Mouse (Mus musculus): ENCODE results near the gene Kcnj15. TPM values are rescaled to one million over a fixed set of nuclear protein-coding genes. Genes with fewer than 3 reads are reported as not detected.

The Kcnj15 gene
- polyA plus RNA-seq, 2 experiments: 3.3 to 4.0 TPM

GRCm38 (mm10) chr16:95244626-95245303 is 12.6 kb upstream of the Kcnj15 start:
- no peak for ATAC-seq (ENCODE audit: low FRiP score, low read depth)
- WGBS: 86% methylated on average over 12 of the region's 12 CpGs
- no peak for DNase-seq (ENCODE audit: low spot score)

DNA sequence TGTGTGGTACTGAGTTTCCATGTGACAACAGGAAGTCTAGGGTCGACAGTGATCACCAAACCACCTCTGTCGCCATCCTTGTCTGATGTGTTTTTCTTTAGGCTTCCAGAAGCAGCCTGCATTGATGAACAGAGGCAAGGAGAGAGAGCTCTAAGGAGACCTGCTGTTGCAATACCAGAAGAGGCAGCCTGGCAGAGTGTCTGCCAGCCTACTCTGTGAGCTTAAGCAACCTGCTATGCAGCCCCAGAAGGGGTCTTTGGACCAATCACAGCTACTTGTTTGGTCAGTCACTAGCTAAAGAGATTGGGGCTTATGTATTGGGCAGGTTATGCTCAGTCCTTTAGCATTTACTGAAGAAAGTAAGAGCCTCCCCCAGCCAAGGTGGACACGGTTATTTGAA is 11.9 kb upstream of the Kcnj15 start:
- 78% methylated on average over 3 of the region's 3 CpGs for WGBS
- Histone ChIP-seq H3K9ac (ENCODE audit: low read depth, low read length, severe bottlenecking) (no peak overlapping the region), H3K4me1 (ENCODE audit: control insufficient read depth, insufficient read depth, low read length) (no peaks in the 10 kb centered on the region), H3K4me2 (replicated peaks; ENCODE audit: low read depth, low read length, severe bottlenecking) (no peak overlapping the region), H3K4me3 (replicated peaks; ENCODE audit: low read length) (no peak overlapping the region), H3K27ac (replicated peaks; ENCODE audit: low read depth, low read length) (no peak overlapping the region), H3K36me3 (ENCODE audit: control insufficient read depth, insufficient read depth, low read length) (no peaks in the 10 kb centered on the region), H3K27me3 (ENCODE audit: control insufficient read depth, insufficient read depth, low read length) (no peaks in the 10 kb centered on the region), H3K9me3 (ENCODE audit: control insufficient read depth, low read length) (no peaks in the 10 kb centered on the region)
- no peak for TF ChIP-seq POLR2A (IDR thresholded peaks at IDR 0.05; ENCODE audit: borderline replicate concordance, extremely low read depth, insufficient read depth, insufficient read length)
- DNase-seq (ENCODE audit: low spot score): no peak
- ATAC-seq (ENCODE audit: low FRiP score, low read depth): no peak

More at GRCm38 (mm10) chr16:95244626-95245303, 12.6 kb upstream of the Kcnj15 start:
- Histone ChIP-seq H3K4me3 (replicated peaks; ENCODE audit: low read length) (no peak overlapping the region), H3K27ac (replicated peaks; ENCODE audit: low read depth, low read length) (no peak overlapping the region), H3K9me3 (ENCODE audit: control insufficient read depth, low read length) (no peaks in the 10 kb centered on the region), H3K4me1 (ENCODE audit: control insufficient read depth, insufficient read depth, low read length) (no peaks in the 10 kb centered on the region), H3K27me3 (ENCODE audit: control insufficient read depth, insufficient read depth, low read length) (no peaks in the 10 kb centered on the region), H3K36me3 (ENCODE audit: control insufficient read depth, insufficient read depth, low read length) (no peaks in the 10 kb centered on the region), H3K9ac (ENCODE audit: low read depth, low read length, severe bottlenecking) (no peak overlapping the region), H3K4me2 (replicated peaks; ENCODE audit: low read depth, low read length, severe bottlenecking) (no peak overlapping the region)
- TF ChIP-seq POLR2A (IDR thresholded peaks at IDR 0.05; ENCODE audit: borderline replicate concordance, extremely low read depth, insufficient read depth, insufficient read length): no peak

GRCm38 (mm10) chr16:95248646-95249045 is 8.7 kb upstream of the Kcnj15 start:
- no peak overlapping the region for H3K9ac ChIP-seq (ENCODE audit: low read depth, low read length, severe bottlenecking)
- ATAC-seq (ENCODE audit: low FRiP score, low read depth) (no peak), DNase-seq (ENCODE audit: low spot score) (no peak)
- no peaks in the 10 kb centered on the region for H3K27me3 ChIP-seq (ENCODE audit: control insufficient read depth, insufficient read depth, low read length)
- WGBS: 81% methylated on average over 5 of the region's 5 CpGs
- no peak overlapping the region for H3K4me2 ChIP-seq (replicated peaks; ENCODE audit: low read depth, low read length, severe bottlenecking)
- no peaks in the 10 kb centered on the region for H3K36me3 ChIP-seq (ENCODE audit: control insufficient read depth, insufficient read depth, low read length)
- no peak for TF ChIP-seq POLR2A (IDR thresholded peaks at IDR 0.05; ENCODE audit: borderline replicate concordance, extremely low read depth, insufficient read depth, insufficient read length)
- H3K9me3 ChIP-seq (ENCODE audit: control insufficient read depth, low read length): no peaks in the 10 kb centered on the region
- no peak overlapping the region for H3K4me3 ChIP-seq (replicated peaks; ENCODE audit: low read length)
- no peaks in the 10 kb centered on the region for H3K4me1 ChIP-seq (ENCODE audit: control insufficient read depth, insufficient read depth, low read length)
- H3K27ac ChIP-seq (replicated peaks; ENCODE audit: low read depth, low read length): no peak overlapping the region

DNA sequence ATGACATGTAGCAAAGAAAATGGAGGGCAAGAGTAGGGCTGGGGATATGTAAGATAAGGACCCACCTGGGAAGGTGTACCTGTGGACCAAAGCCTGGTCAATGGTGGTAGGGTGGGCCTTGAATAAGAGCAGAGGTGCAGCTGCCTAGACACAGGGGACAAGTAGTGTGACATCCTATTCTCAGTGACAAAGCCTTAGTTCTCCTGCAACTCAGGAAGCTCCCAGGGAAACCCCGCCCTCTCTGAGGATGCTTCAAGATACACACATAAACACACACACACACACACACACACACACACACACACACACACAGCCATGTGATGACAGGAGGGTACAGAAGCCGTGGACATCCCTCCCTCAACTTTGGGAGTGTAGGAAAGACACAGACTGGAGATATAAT is 710 bp upstream of the Kcnj15 start:
- DNase-seq (ENCODE audit: low spot score) (no peak), ATAC-seq (ENCODE audit: low FRiP score, low read depth) (no peak)
- no peak overlapping the region for H3K4me2 ChIP-seq (replicated peaks; ENCODE audit: low read depth, low read length, severe bottlenecking)
- 77% methylated on average over 2 of the region's 2 CpGs for WGBS
- peaks cover 21% of the 10 kb centered on the region; the same call in 1 of the 2 replicates for H3K4me1 ChIP-seq (ENCODE audit: control insufficient read depth, insufficient read depth, low read length)
- no peaks in the 10 kb centered on the region for H3K36me3 ChIP-seq (ENCODE audit: control insufficient read depth, insufficient read depth, low read length)
- H3K9me3 ChIP-seq (ENCODE audit: control insufficient read depth, low read length): no peaks in the 10 kb centered on the region
- H3K9ac ChIP-seq (ENCODE audit: low read depth, low read length, severe bottlenecking): no peak overlapping the region
- TF ChIP-seq POLR2A (IDR thresholded peaks at IDR 0.05; ENCODE audit: borderline replicate concordance, extremely low read depth, insufficient read depth, insufficient read length): no peak
- H3K4me3 ChIP-seq (replicated peaks; ENCODE audit: low read length): no peak overlapping the region
- no peak overlapping the region for H3K27ac ChIP-seq (replicated peaks; ENCODE audit: low read depth, low read length)
- no peaks in the 10 kb centered on the region for H3K27me3 ChIP-seq (ENCODE audit: control insufficient read depth, insufficient read depth, low read length)

GRCm38 (mm10) chr16:95258100-95258499 is 742 bp downstream of the Kcnj15 start:
- WGBS: 22% methylated on average over 4 of the region's 4 CpGs
- H3K9me3 ChIP-seq (ENCODE audit: control insufficient read depth, low read length): no peaks in the 10 kb centered on the region
- peak overlapping the region; percentile 18; the same call in 1 of the 2 replicates for H3K4me2 ChIP-seq (replicated peaks; ENCODE audit: low read depth, low read length, severe bottlenecking)
- H3K27me3 ChIP-seq (ENCODE audit: control insufficient read depth, insufficient read depth, low read length): no peaks in the 10 kb centered on the region
- H3K27ac ChIP-seq (replicated peaks; ENCODE audit: low read depth, low read length): no peak overlapping the region
- peak overlapping the region; percentile 8; the same call in 1 of the 2 replicates for H3K4me3 ChIP-seq (replicated peaks; ENCODE audit: low read length)
- no peak for ATAC-seq (ENCODE audit: low FRiP score, low read depth)
- H3K4me1 ChIP-seq (ENCODE audit: control insufficient read depth, insufficient read depth, low read length): peaks cover 25% of the 10 kb centered on the region
- DNase-seq (ENCODE audit: low spot score): no peak
- no peaks in the 10 kb centered on the region for H3K36me3 ChIP-seq (ENCODE audit: control insufficient read depth, insufficient read depth, low read length)
- 0 out of 2 replicates have a peak overlapping the region, but pooled peaks have one; percentile 28 for H3K9ac ChIP-seq (ENCODE audit: low read depth, low read length, severe bottlenecking)
- TF ChIP-seq POLR2A (IDR thresholded peaks at IDR 0.05; ENCODE audit: borderline replicate concordance, extremely low read depth, insufficient read depth, insufficient read length): no peak

All from limb, embryonic 14.5 days (tissue).